Mouse (Mus musculus) liver, adult 2 months (tissue): ENCODE measurements at regions not wholly inside any gene's neighbourhood (a gene's known extent, or its start where the extent isn't known, plus 50 kb on each side); places are given as distances from the start of the nearest gene placed in this dataset.
A peak's percentile ranks its signal among the peaks of the same experiment; 100 is the strongest.

ENCODE experiments used
- DNase-seq: peaks from one replicate; pipeline ENCODE4 v3.0.0-alpha.2; 2011; ENCODE audit warnings: low read depth, low spot score; ENCODE audit errors: extremely low read depth
- H3K27ac ChIP-seq: fragments of 200-500 bp; replicated peaks from 2 replicates; pipeline ENCODE4 v1.5.1; 2012; ENCODE audit warnings: low read depth, mild to moderate bottlenecking, control low read depth, inconsistent platforms, low read length; ENCODE audit not compliant: insufficient read depth
- H3K27me3 ChIP-seq: fragments of 200-500 bp; 2 replicates; pipeline ENCODE4 v1.6.1; 2012; ENCODE audit warnings: mild to moderate bottlenecking, moderate library complexity, low read length, inconsistent platforms; ENCODE audit not compliant: control insufficient read depth, insufficient read depth
- H3K36me3 ChIP-seq: fragments of 200-500 bp; 2 replicates; pipeline ENCODE4 v1.6.1; 2012; ENCODE audit warnings: low read length, inconsistent platforms; ENCODE audit not compliant: control insufficient read depth, insufficient read depth
- H3K4me1 ChIP-seq: fragments of 200-500 bp; 2 replicates; pipeline ENCODE4 v1.6.1; 2011; ENCODE audit warnings: low read length; ENCODE audit not compliant: control insufficient read depth, insufficient read depth
- H3K4me3 ChIP-seq: fragments of 200-500 bp; 2 replicates; pipeline ENCODE4 v1.5.1; 2011; ENCODE audit warnings: low read depth, mild to moderate bottlenecking, control low read depth, low read length, moderate library complexity; ENCODE audit not compliant: insufficient read depth
- H3K79me2 ChIP-seq: fragments of 200-500 bp; 2 replicates; pipeline ENCODE4 v1.6.1; 2012; ENCODE audit warnings: inconsistent platforms, mild to moderate bottlenecking, low read length, moderate library complexity; ENCODE audit not compliant: control insufficient read depth, insufficient read depth
- H3K9ac ChIP-seq: fragments of 200-500 bp; 2 replicates; pipeline ENCODE4 v1.6.1; 2012; ENCODE audit warnings: low read depth, mild to moderate bottlenecking, control low read depth, inconsistent platforms, low read length
- CTCF ChIP-seq: fragments of 200-500 bp; IDR thresholded peaks from 2 replicates; pipeline ENCODE4 v1.5.1; 2011; ENCODE audit warnings: low read depth, low read length, control low read depth
- POLR2A ChIP-seq: fragments of 200-500 bp; IDR thresholded peaks from 2 replicates; pipeline ENCODE4 v1.6.1; 2011; ENCODE audit warnings: low read length, control low read depth; ENCODE audit not compliant: insufficient read depth; ENCODE audit errors: extremely low read depth
- WGBS: fragments of 180-500 bp; shearing (Covaris S2); methylation state at CpG from one replicate; pipeline ENCODE4 v1.1.7; 2018; 5-methylcytosine and 5-hydroxymethylcytosine counted together

DNA sequence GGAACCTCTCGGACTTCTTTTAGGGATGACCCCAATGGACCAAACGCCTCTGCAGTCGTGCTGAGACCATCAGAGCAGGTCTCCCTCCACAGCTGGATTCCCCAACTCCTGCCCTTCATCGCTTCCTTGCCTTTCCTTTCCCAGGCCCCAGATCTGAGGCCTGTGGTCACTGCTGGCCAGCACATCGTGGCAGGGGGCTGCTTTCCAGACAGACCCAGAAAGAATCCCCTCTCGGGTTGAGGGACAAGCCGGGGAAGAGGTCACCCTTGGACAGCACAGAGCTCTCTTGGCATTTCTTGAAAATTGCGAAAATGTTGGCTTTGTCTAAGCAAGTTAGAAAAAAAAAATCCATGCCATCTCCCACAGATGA lies 134.9 kb upstream of the Haao start:
- peak overlapping the region; percentile 44 for H3K27ac ChIP-seq
- no peak overlapping the region for H3K4me3 ChIP-seq
- 53% methylated on average over 8 of the region's 8 CpGs for WGBS
- no peak for TF ChIP-seq POLR2A
- TF ChIP-seq CTCF: no peak
- no peaks in the 10 kb centered on the region for H3K27me3 ChIP-seq
- H3K9ac ChIP-seq: peak overlapping the region; percentile 8; the same call in 1 of the 2 replicates
- H3K79me2 ChIP-seq: no peaks in the 10 kb centered on the region
- no peaks in the 10 kb centered on the region; the same call in 1 of the 2 replicates for H3K4me1 ChIP-seq
- DNase-seq: peak; percentile 29
- H3K36me3 ChIP-seq: no peaks in the 10 kb centered on the region

DNA sequence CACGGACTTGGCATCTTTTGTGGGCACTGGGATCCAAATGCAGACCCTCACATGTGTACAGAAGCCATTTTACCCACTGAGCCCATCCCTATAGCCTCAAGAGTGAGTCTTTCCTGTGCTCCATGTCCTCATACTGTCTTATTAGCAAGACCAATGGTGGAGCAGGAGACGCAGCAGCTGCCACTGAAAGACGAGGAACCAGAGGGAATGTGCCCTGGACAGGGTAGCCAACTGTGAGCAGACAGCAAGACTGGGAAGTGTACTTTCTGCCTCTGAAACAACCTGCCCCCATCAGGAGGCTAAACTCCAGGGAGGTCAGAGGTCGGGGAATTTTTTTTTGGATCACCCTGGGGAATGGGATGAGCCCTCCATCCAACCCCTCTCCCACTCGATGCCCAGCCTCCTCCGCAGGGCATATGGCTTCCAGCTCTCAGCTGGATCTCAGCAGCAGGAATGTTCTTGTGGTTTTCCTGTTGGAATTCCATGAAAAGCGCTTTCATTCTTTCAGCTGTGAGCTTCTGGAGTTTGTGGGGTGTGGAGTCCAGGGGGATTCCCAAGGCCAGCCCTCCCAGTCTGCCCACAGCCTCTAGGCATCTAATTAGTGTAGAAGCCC lies 131.2 kb upstream of the Haao start:
- Histone ChIP-seq H3K4me1 (no peaks in the 10 kb centered on the region; the same call in 1 of the 2 replicates), H3K27ac (no peak overlapping the region), H3K79me2 (no peaks in the 10 kb centered on the region), H3K9ac (no peak overlapping the region), H3K27me3 (no peaks in the 10 kb centered on the region), H3K36me3 (no peaks in the 10 kb centered on the region), H3K4me3 (no peak overlapping the region)
- TF ChIP-seq POLR2A (no peak), CTCF (no peak)
- no peak for DNase-seq
- WGBS: 82% methylated on average over 7 of the region's 7 CpGs

DNA sequence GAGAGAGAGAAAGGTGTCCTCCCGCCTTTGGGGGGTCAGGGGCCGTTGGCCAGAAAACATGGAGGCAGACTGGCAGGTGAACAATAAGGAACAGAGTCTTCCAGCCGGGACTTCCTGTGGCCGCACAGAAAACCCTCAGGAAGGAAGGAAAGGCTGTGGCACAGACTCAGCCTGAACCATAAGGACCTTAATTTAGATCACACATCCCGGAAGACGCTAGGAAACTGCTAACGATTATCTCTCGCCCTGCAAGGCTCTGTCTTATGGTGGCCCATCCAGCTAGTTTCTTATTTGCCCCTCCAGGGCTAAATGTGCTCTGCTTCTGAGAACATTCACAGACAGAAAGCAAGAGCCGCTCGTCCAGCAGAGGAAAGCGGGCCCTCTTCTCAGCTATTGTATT lies 130.0 kb upstream of the Haao start:
- Histone ChIP-seq H3K4me1 (no peaks in the 10 kb centered on the region; the same call in 1 of the 2 replicates), H3K4me3 (no peak overlapping the region), H3K27ac (peak overlapping the region; percentile 50), H3K27me3 (no peaks in the 10 kb centered on the region), H3K79me2 (no peaks in the 10 kb centered on the region), H3K9ac (no peak overlapping the region), H3K36me3 (no peaks in the 10 kb centered on the region)
- no peak for DNase-seq
- WGBS: 76% methylated on average over 11 of the region's 11 CpGs
- TF ChIP-seq CTCF: no peak
- no peak for TF ChIP-seq POLR2A

DNA sequence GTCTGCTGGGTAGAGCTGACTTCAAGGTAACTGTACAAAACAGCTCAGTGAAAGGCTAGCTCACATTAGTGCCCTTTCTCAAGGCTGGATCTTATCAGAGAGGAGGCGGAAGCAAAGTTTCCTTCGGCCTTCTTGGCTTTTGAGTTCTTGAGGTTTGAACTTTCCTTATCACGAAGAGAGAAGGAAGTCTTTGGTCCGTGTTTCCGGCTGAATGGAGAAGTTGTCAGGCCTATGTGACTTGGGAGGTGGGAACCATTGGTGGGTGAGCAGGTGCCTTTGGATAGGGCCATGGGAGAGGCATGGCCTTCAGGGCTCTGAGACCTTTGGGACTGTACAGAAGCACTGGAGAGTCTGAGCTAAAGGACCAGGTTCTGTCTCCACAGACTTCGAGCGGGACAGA lies 128.1 kb upstream of the Haao start:
- Histone ChIP-seq H3K4me1 (no peaks in the 10 kb centered on the region; the same call in 1 of the 2 replicates), H3K27ac (peak overlapping the region; percentile 31; the same call in 1 of the 2 replicates), H3K79me2 (no peaks in the 10 kb centered on the region), H3K27me3 (no peaks in the 10 kb centered on the region), H3K9ac (no peak overlapping the region), H3K4me3 (no peak overlapping the region), H3K36me3 (no peaks in the 10 kb centered on the region)
- no peak for TF ChIP-seq POLR2A
- no peak for TF ChIP-seq CTCF
- no peak for DNase-seq
- 76% methylated on average over 7 of the region's 7 CpGs for whole genome bisulfite sequencing

DNA sequence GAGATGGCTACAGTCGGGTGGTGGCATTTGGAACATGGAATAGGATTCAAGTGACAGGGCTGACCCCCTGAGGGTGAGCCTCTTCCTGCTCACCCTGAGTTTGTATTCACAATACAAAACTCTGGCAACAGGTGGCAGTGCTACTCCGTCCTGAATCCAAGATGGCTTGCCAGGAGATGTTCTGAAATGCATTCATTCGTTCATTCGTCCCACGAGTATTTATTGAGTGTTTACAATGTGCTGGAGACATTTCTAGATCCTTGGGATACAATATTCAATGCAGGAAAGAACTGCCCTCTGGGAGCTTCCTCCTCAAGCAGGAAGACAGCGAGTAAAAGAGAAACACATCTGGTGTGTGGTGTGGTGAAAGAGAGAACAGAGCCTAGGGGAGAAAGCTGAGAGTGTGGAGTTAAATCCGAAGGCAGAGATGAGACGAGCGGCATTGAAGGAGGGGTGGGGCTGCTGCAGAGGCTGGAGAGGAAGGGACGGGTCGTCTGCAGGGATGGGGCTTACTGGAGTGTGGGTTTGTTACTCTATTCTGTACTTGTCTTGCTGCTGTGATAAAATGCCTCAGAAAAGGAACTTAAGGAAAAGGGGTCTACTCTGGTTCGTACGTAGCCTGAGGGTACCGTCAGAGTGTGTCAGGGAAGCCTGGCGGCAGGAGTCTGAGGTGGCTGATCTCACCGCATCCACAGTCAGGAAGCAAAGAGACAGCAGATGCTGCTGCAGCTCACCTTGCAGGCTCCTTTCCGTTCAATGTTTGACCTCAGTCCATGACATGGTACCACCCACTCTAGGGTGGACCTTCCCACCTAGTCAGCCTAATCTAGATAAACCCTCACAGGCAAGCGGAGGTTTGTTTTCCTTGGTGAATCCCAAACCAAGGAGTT lies 125.9 kb upstream of the Haao start:
- WGBS: 36% methylated on average over 18 of the region's 18 CpGs
- TF ChIP-seq POLR2A (no peak), CTCF (peak; percentile 16; the same call in 1 of the 2 replicates)
- Histone ChIP-seq H3K79me2 (no peaks in the 10 kb centered on the region), H3K27me3 (no peaks in the 10 kb centered on the region), H3K4me3 (no peak overlapping the region), H3K36me3 (no peaks in the 10 kb centered on the region), H3K27ac (no peak overlapping the region), H3K9ac (0 out of 2 replicates have a peak overlapping the region, but pooled peaks have one; percentile 35), H3K4me1 (peaks cover 4% of the 10 kb centered on the region; the same call in 1 of the 2 replicates)
- no peak for DNase-seq
